Mouse (Mus musculus) gastrocnemius, postnatal 10 days (tissue): ENCODE measurements at regions not wholly inside any gene's neighbourhood (a gene's known extent, or its start where the extent isn't known, plus 50 kb on each side); places are given as distances from the start of the nearest gene placed in this dataset.

Source experiments
- DNase-seq: peaks from one replicate; pipeline ENCODE4 v3.0.0; 2021; ENCODE audit warnings: mixed read lengths

GRCm38 (mm10) chr11:21478191-21478590, 93.8 kb upstream of the Wdpcp start:
- DNase-seq, result no peak

GRCm38 (mm10) chr11:21470711-21471110, 99.7 kb upstream of the Ugp2 start:
- DNase-seq, result no peak

- no peak for DNase-seq
Measured at GRCm38 (mm10) chr11:21468465-21468864, 97.5 kb upstream of the Ugp2 start.

- DNase-seq, result no peak
Measured at GRCm38 (mm10) chr11:21460011-21460410, 89.0 kb upstream of the Ugp2 start.

GRCm38 (mm10) chr11:21453308-21454106, 82.5 kb upstream of the Ugp2 start:
- no peak for DNase-seq

- DNase-seq, result no peak
Measured at GRCm38 (mm10) chr11:21433726-21434125, 62.7 kb upstream of the Ugp2 start.

GRCm38 (mm10) chr11:21430021-21430420, 59.0 kb upstream of the Ugp2 start:
- no peak for DNase-seq

GRCm38 (mm10) chr11:21428749-21429148, 57.7 kb upstream of the Ugp2 start:
- peak; percentile 45 for DNase-seq

GRCm38 (mm10) chr11:21428013-21428317, 57.0 kb upstream of the Ugp2 start:
- no peak for DNase-seq

GRCm38 (mm10) chr11:21427291-21428012, 56.5 kb upstream of the Ugp2 start:
- DNase-seq, result no peak

GRCm38 (mm10) chr11:21425480-21426101, 54.6 kb upstream of the Ugp2 start:
- no peak for DNase-seq

- no peak for DNase-seq
Measured at GRCm38 (mm10) chr11:21424345-21424744, 53.3 kb upstream of the Ugp2 start.

- no peak for DNase-seq
Measured at GRCm38 (mm10) chr11:21422281-21422878, 51.4 kb upstream of the Ugp2 start.
